Mouse (Mus musculus) hindbrain, embryonic 16.5 days (tissue): ENCODE measurements around the gene Pramel6. TPM values are rescaled to one million over a fixed set of nuclear protein-coding genes. Genes with fewer than 3 reads are reported as not detected.
"Not testable (repeated sequence)": the region's sequence is repeated elsewhere in the genome, so short reads cannot be mapped to it uniquely, and the experiment has no call there.

Experiments used
- ATAC-seq: fragments of 200-750 bp; cut with Nextera tagmentation; 2 replicates; pipeline ENCODE4 v1.8.0; 2017; ENCODE audit warnings: moderate TSS enrichment, moderate library complexity
- H3K27ac ChIP-seq: fragments of 300-500 bp; sonication (generic); 2 replicates; pipeline ENCODE4 v1.5.1; 2014; ENCODE audit warnings: low read depth, mild to moderate bottlenecking, control low read depth, low read length, moderate library complexity
- H3K27me3 ChIP-seq: fragments of 300-500 bp; sonication (generic); replicated peaks from 2 replicates; pipeline ENCODE4 v1.6.1; 2014; ENCODE audit warnings: low read length; ENCODE audit not compliant: control insufficient read depth, insufficient read depth
- H3K36me3 ChIP-seq: fragments of 300-500 bp; sonication (generic); 2 replicates; pipeline ENCODE4 v1.6.1; 2014; ENCODE audit warnings: mild to moderate bottlenecking, low read length, moderate library complexity, mixed read lengths; ENCODE audit not compliant: control insufficient read depth, insufficient read depth
- H3K4me1 ChIP-seq: fragments of 300-500 bp; sonication (generic); 2 replicates; pipeline ENCODE4 v1.6.1; 2014; ENCODE audit warnings: low read depth, low read length; ENCODE audit not compliant: control insufficient read depth, insufficient read depth
- H3K4me2 ChIP-seq: fragments of 300-500 bp; sonication (generic); 2 replicates; pipeline ENCODE4 v1.6.1; 2014; ENCODE audit warnings: mild to moderate bottlenecking, low read length, control low read depth, moderate library complexity
- H3K4me3 ChIP-seq: fragments of 300-500 bp; sonication (generic); 2 replicates; pipeline ENCODE4 v1.5.1; 2014; ENCODE audit warnings: mild to moderate bottlenecking, low read length, control low read depth, moderate library complexity
- H3K9ac ChIP-seq: fragments of 300-500 bp; sonication (generic); 2 replicates; pipeline ENCODE4 v1.6.1; 2014; ENCODE audit warnings: low read depth, mild to moderate bottlenecking, control low read depth, low read length, moderate library complexity
- H3K9me3 ChIP-seq: fragments of 300-500 bp; sonication (generic); 2 replicates; pipeline ENCODE4 v1.6.1; 2014; ENCODE audit warnings: mild to moderate bottlenecking, low read length, moderate library complexity; ENCODE audit not compliant: control insufficient read depth
- WGBS: fragments of 180-500 bp; shearing (Covaris S2); extraction: QIAGEN DNeasy Blood & Tissue Kit; methylation state at CpG from one replicate; pipeline ENCODE4 v1.1.7; 2014; 5-methylcytosine and 5-hydroxymethylcytosine counted together
- polyA plus RNA-seq: library from polyadenylated mRNA; unstranded; fragments of >200 nt; fragmentation: Nextera tagmentation; extraction: Ambion mirVana; gene quantifications from 2 replicates; pipeline ENCODE4 v1.2.1, GENCODE M21; 2015

The Pramel6 gene
- polyA plus RNA-seq, 1 experiment from 2014 or later, result not detected

DNA sequence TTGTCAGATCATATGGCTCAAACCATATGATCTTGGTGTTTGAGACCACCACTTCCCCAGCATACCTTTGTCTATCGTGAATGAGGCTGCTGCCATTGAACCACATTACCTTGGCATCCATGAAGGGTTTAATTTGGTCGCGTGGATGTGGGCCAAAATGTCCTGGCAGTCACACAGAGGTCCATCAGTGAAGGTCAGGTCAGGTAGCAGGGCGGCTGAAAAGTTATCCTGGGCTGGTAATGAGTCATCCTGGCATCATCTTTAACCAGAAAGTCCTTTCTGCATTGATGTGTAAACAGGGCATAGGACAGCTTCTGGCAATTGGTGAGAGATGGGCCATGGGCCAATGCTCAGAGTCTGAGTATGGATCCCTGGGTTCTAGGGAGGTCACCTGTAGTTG is 14.3 kb downstream of the Pramel6 start:
- H3K9me3 ChIP-seq, result 0 out of 2 replicates have a peak, but pooled peaks cover 4% of the 10 kb centered on the region
- ATAC-seq, result no peak
- H3K4me2 ChIP-seq, result no peak overlapping the region
- no peaks in the 10 kb centered on the region for H3K36me3 ChIP-seq
- H3K27ac ChIP-seq, result no peak overlapping the region
- H3K4me3 ChIP-seq, result no peak overlapping the region
- no peaks in the 10 kb centered on the region for H3K27me3 ChIP-seq
- 85% methylated on average over 4 of the region's 4 CpGs for WGBS
- H3K9ac ChIP-seq, result no peak overlapping the region
- no peaks in the 10 kb centered on the region for H3K4me1 ChIP-seq

DNA sequence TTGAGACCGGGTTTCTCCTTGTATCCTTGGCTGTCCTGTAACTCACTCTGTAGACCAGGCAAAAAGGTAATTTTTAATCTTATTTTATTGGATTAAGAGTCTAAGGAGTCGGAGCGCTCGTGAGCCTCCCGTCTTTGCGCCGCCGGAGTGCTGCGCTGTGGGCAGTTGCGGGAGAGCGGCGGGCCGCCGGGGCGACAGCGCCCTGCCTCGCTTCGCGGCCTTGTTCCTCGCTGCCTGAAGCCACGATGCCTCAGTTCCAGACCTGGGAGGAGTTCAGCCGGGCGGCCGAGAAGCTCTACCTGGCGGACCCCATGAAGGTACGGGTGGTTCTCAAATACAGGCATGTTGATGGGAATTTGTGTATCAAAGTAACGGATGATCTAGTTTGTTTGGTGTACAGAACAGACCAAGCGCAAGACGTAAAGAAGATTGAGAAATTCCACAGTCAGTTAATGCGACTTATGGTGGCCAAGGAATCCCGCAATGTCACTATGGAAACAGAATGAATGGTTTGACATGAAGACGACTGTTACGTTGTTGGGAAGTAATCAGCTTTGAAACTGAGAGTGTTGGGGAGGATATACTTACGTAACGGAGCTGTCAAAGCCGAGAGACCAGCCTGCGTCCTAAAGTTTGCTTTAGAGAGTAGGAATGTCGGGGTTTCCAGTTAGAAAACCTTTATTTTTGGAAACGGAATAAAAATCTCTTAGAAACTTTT is 19.7 kb downstream of the Pramel6 start:
- peak; percentile 85 for ATAC-seq
- H3K9me3 ChIP-seq, H3K4me1 ChIP-seq, H3K27ac ChIP-seq, H3K27me3 ChIP-seq, H3K36me3 ChIP-seq: not testable (repeated sequence)
- H3K4me3 ChIP-seq, result peak overlapping the region; percentile 32
- H3K9ac ChIP-seq, result 0 out of 2 replicates have a peak overlapping the region, but pooled peaks have one; percentile 36
- WGBS, result 25% methylated on average over 38 of the region's 39 CpGs
- H3K4me2 ChIP-seq, result peak overlapping the region; percentile 52

DNA sequence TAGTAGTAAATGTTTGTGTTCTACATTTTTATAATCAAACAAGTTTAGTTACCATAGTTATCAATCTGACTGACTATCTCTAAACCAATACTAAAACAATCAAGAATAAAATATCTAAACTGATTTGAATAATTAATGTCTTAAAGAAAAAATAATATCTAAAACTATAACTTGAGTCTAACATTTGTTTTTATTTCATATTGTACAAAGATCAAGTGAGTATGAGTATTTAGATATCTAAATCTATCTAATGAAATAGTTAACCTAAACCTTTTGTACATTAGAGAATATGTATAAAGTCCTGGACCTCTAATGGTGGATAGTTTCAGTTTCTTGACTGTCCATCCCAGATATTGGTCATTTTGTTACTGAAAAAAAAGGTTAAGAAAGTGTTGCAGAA is 25.1 kb downstream of the Pramel6 start, which contains the start of gene Olfr153:
Olfr153 (plus strand) TSS at position 301 of the 400 bp plus-strand sequence.
- ATAC-seq, result no peak
- Histone ChIP-seq H3K4me1 (no peaks in the 10 kb centered on the region), H3K36me3 (no peaks in the 10 kb centered on the region)

DNA sequence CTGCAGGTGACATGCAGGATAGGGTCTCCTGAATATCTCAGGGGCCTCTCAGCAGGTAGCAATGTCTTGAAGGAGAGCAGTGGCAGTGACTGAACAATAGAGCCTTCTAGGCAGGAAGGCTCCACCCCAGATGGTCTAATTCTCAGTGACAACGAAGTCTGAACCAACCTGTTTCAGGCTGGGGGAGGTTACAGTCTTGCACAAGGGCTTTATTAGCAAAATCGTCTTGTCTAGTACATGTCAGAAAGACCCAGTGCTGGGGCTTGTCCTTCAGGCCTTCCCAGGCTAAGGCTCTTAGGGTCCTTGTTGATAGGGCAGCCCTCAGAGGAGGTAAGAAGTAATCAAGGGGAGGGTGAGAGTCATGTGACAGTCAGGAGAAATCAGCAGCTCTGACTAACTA is 28.5 kb downstream of the Pramel6 start:
- Histone ChIP-seq H3K4me1 (no peaks in the 10 kb centered on the region), H3K9me3 (no peaks in the 10 kb centered on the region), H3K36me3 (no peaks in the 10 kb centered on the region), H3K27ac (no peak overlapping the region), H3K4me3 (no peak overlapping the region), H3K4me2 (no peak overlapping the region), H3K27me3 (no peaks in the 10 kb centered on the region), H3K9ac (no peak overlapping the region)
- ATAC-seq, result no peak
- 65% methylated on average over 2 of the region's 2 CpGs for WGBS

More for the DNA sequence above, 25.1 kb downstream of the Pramel6 start, which contains the start of gene Olfr153:
- Histone ChIP-seq H3K4me3 (no peak within 1 kb of the TSS), H3K4me2 (no peak within 1 kb of the TSS), H3K27me3 (no peaks in the 10 kb centered on the region), H3K9ac (no peak within 1 kb of the TSS), H3K27ac (no peak within 1 kb of the TSS), H3K9me3 (no peaks in the 10 kb centered on the region)

DNA sequence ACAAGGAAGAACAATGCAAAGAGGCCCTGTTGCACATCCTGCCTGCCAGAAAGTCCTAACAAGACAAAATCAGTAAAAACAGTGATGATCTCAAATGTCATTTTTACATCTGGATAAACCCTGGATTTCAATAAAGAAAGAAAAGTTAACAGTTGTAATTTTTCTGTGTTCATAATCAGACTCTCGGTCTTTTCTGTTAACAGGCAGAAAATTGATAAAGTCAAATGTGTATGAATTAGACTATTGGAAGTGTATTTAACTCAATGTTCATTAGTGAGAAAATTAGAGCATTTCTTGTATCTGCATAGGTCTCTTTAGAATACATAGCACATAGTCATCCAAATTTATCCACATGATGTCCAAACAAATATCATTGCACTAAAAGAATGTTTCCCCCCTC is 39.1 kb downstream of the Pramel6 start, which contains the start of gene Olfr1128:
Olfr1128 (minus strand) TSS at position 101 of the 400 bp plus-strand sequence.
- Histone ChIP-seq H3K9ac (no peak within 1 kb of the TSS), H3K27ac (no peak within 1 kb of the TSS), H3K4me1 (no peaks in the 10 kb centered on the region), H3K4me2 (no peak within 1 kb of the TSS), H3K27me3 (no peaks in the 10 kb centered on the region), H3K9me3 (no peaks in the 10 kb centered on the region), H3K36me3 (no peaks in the 10 kb centered on the region), H3K4me3 (no peak within 1 kb of the TSS)
- no peak for ATAC-seq
- 95% methylated on average over 1 of the region's 1 CpGs for WGBS

Other genes with a start within 250 kb of the Pramel6 start
- gene Olfr1116, start 239.0 kb upstream of the Pramel6 start, polyA plus RNA-seq, result not detected in 2 replicates
- not detected in 2 replicates for gene Olfr1118, start 199.0 kb upstream of the Pramel6 start, polyA plus RNA-seq
- not detected in 2 replicates for gene Olfr1120, start 151.8 kb upstream of the Pramel6 start, polyA plus RNA-seq
- gene Olfr1121, start 136.7 kb upstream of the Pramel6 start, polyA plus RNA-seq, result not detected in 2 replicates
- gene Olfr1122, start 120.7 kb upstream of the Pramel6 start, polyA plus RNA-seq, result not detected in 2 replicates
- gene Olfr1123, start 89.9 kb upstream of the Pramel6 start, polyA plus RNA-seq, result not detected in 2 replicates
- gene Olfr1124, start 76.3 kb upstream of the Pramel6 start, polyA plus RNA-seq, result not detected in 2 replicates
- gene Olfr1126, start 52.6 kb upstream of the Pramel6 start, polyA plus RNA-seq, result not detected in 2 replicates
- gene Pramel7, start 9.5 kb upstream of the Pramel6 start, polyA plus RNA-seq, result not detected in 2 replicates
- not detected in 2 replicates for gene Olfr153, start 25.2 kb downstream of the Pramel6 start, polyA plus RNA-seq
- not detected in 2 replicates for gene Olfr1128, start 39.0 kb downstream of the Pramel6 start, polyA plus RNA-seq
- not detected in 2 replicates for gene Olfr1129, start 67.3 kb downstream of the Pramel6 start, polyA plus RNA-seq
- gene Olfr1130, start 99.6 kb downstream of the Pramel6 start, polyA plus RNA-seq, result not detected in 2 replicates
- gene Olfr1131, start 120.5 kb downstream of the Pramel6 start, polyA plus RNA-seq, result not detected in 2 replicates
- gene Olfr1132, start 131.0 kb downstream of the Pramel6 start, polyA plus RNA-seq, result not detected in 2 replicates
- not detected in 2 replicates for gene Olfr1133, start 140.8 kb downstream of the Pramel6 start, polyA plus RNA-seq
- gene Olfr1134, start 151.9 kb downstream of the Pramel6 start, polyA plus RNA-seq, result not detected in 2 replicates
- gene Olfr1135, start 167.1 kb downstream of the Pramel6 start, polyA plus RNA-seq, result not detected in 2 replicates
- gene Olfr1136, start 187.4 kb downstream of the Pramel6 start, polyA plus RNA-seq, result not detected in 2 replicates
- gene Olfr1137, start 206.6 kb downstream of the Pramel6 start, polyA plus RNA-seq, result not detected in 2 replicates
- gene Olfr1138, start 233.4 kb downstream of the Pramel6 start, polyA plus RNA-seq, result not detected in 2 replicates
- not detected in 2 replicates for gene Olfr1140, start 237.2 kb downstream of the Pramel6 start, polyA plus RNA-seq
- gene Olfr1141, start 247.4 kb downstream of the Pramel6 start, polyA plus RNA-seq, result not detected in 2 replicates